Mouse (Mus musculus): ENCODE measurements around the gene Dhx57.

DNA sequence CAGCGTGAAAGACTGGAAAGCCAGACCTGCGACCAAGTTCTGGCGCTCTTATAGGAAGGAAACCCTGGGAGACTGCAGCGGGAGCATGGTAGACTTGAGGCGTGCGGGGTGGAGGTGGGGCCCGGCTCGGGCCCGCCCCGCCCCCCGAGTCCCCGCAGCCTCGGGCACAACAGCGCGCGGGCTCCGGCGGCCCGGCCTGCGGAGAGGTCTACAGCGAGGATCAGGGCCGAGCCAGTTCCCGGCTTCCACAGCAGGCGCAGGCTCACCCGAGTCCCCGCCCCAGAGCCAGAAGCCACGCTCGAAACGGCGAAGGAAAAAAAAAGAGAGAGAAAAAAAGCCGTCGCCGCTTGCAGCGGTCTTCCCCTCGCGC, 84.0 kb downstream of the Dhx57 start:
- no peak for TF ChIP-seq POLR2A (IDR thresholded peaks at IDR 0.05; ENCODE audit: control insufficient read depth, extremely low read depth, insufficient read depth, low read length, poor library complexity)
- 0 out of 2 replicates have a peak, but pooled peaks have one; percentile 25 for TF ChIP-seq CTCF (IDR thresholded peaks at IDR 0.05; ENCODE audit: borderline replicate concordance, control insufficient read depth, extremely low read depth, insufficient read depth, low read length, poor library complexity)
